Mouse (Mus musculus) erythroblast, embryonic 14.5 days (primary cell): Measurements from ENCODE around the gene Mmp2. TPM values are rescaled to one million over a fixed set of nuclear protein-coding genes. Genes with fewer than 3 reads are reported as not detected.
"Not testable (repeated sequence)": the region's sequence is repeated elsewhere in the genome, so short reads cannot be mapped to it uniquely, and the experiment has no call there.

Experiments used
- H3K27me3 ChIP-seq: 2 replicates; pipeline ENCODE4 v1.6.1; 2012; ENCODE audit warnings: inconsistent platforms; ENCODE audit not compliant: control insufficient read depth
- H3K36me3 ChIP-seq: 2 replicates; pipeline ENCODE4 v1.6.1; 2012; ENCODE audit warnings: mild to moderate bottlenecking, inconsistent platforms; ENCODE audit not compliant: control insufficient read depth
- H3K4me1 ChIP-seq: 2 replicates; pipeline ENCODE4 v1.6.1; 2012; ENCODE audit warnings: inconsistent platforms; ENCODE audit not compliant: control insufficient read depth
- H3K4me3 ChIP-seq: replicated peaks from 2 replicates; pipeline ENCODE3; 2012; ENCODE audit warnings: moderate library complexity, mild to moderate bottlenecking, inconsistent platforms
- H3K9me3 ChIP-seq: 2 replicates; pipeline ENCODE4 v1.6.1; 2012; ENCODE audit warnings: low read length, inconsistent platforms, mixed read lengths; ENCODE audit not compliant: control insufficient read depth
- GATA1 ChIP-seq: IDR thresholded peaks from 2 replicates; pipeline ENCODE4 v1.6.1; 2012; ENCODE audit warnings: low read length, inconsistent platforms, mixed read lengths
- TAL1 ChIP-seq: IDR thresholded peaks from 3 replicates; pipeline ENCODE4 v1.6.1; 2012; ENCODE audit warnings: low read length, inconsistent platforms, mixed read lengths
- polyA plus RNA-seq: library from polyadenylated mRNA; stranded (reverse); fragments of >175 nt; gene quantifications from 2 replicates; pipeline ENCODE4 v1.2.3, GENCODE M21; 2012

The Mmp2 gene
- polyA plus RNA-seq, 1 experiment, result not detected

GRCm38 (mm10) chr8:92875795-92876194 lies 48.7 kb downstream of the Mmp2 start:
- H3K36me3 ChIP-seq, result no peaks in the 10 kb centered on the region
- no peaks in the 10 kb centered on the region for H3K9me3 ChIP-seq
- TF ChIP-seq GATA1, result no peak
- TF ChIP-seq TAL1, result no peak

DNA sequence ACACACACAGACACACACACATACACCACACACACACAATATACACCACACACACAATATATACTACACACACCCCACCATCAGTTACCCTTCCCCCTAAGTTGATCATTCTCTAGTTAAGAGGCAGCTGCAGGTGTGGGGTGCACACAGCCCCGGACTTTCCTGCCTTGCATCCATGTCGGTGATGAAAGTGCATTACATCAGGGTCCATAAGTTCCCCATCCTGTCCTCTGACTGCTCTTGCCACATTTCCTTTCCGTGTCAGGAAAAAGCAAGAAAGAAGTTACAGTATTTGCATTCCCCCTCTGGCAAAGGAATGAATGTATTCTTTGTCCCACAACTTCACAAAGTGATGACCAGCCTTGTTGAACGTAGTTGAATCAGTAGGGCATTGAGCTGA lies 54.2 kb downstream of the Mmp2 start:
- Histone ChIP-seq H3K4me1 (no peaks in the 10 kb centered on the region), H3K4me3 (no peak overlapping the region), H3K36me3 (no peaks in the 10 kb centered on the region), H3K27me3 (no peaks in the 10 kb centered on the region), H3K9me3 (no peaks in the 10 kb centered on the region)
- TF ChIP-seq TAL1 (no peak), GATA1 (no peak)

More at GRCm38 (mm10) chr8:92875795-92876194, 48.7 kb downstream of the Mmp2 start:
- Histone ChIP-seq H3K4me1 (no peaks in the 10 kb centered on the region), H3K4me3 (no peak overlapping the region), H3K27me3 (no peaks in the 10 kb centered on the region)

DNA sequence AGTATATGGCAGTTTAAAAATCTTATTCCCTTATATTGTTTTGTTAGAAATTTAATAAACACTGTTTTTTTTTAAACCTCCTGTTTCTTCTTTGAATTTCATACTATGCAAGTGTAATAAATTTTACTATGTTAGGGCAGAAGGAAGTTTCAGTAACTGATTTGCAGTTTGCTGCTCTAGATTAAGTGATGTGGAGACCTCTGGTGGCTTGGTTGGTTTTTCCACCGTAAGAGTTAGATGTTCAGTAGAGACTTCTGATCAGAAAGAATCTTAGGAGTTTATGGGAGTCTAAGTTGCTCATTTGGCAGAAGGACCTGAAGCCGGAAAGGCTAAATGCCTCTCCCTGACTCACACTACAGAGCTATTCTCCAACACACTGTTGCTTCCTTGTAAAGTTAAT lies 56.7 kb downstream of the Mmp2 start:
- no peaks in the 10 kb centered on the region for H3K9me3 ChIP-seq
- H3K27me3 ChIP-seq, result no peaks in the 10 kb centered on the region
- no peak for TF ChIP-seq TAL1
- TF ChIP-seq GATA1, result no peak
- H3K36me3 ChIP-seq, result no peaks in the 10 kb centered on the region
- H3K4me3 ChIP-seq, result no peak overlapping the region
- H3K4me1 ChIP-seq, result no peaks in the 10 kb centered on the region

DNA sequence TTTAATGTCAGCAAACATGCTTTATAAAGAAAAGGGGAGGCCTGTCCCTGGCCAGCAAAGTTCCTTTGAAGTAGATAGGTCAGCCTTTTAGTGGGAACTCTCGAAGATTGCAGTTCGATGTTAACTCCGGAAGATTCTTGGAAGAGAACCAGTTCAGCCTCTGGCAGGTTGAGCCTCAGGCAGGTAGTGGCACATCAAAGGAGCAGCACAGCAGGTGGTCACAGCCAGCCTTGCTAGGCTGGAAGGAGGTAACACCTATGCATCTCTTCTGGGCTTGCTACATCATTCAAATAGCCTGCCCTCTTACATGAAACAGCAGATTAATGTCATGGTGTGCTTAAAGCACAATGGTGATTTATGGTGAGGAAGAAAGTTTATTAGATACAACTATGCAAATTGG lies 65.1 kb downstream of the Mmp2 start:
- not testable (repeated sequence) for H3K36me3 ChIP-seq, H3K9me3 ChIP-seq, H3K4me1 ChIP-seq, H3K27me3 ChIP-seq, H3K4me3 ChIP-seq

GRCm38 (mm10) chr8:92893870-92894269 lies 66.8 kb downstream of the Mmp2 start:
- Histone ChIP-seq H3K9me3 (no peaks in the 10 kb centered on the region), H3K27me3 (no peaks in the 10 kb centered on the region), H3K4me3 (no peak overlapping the region), H3K4me1 (no peaks in the 10 kb centered on the region), H3K36me3 (no peaks in the 10 kb centered on the region)
- no peak for TF ChIP-seq TAL1
- no peak for TF ChIP-seq GATA1

- TF ChIP-seq TAL1, result no peak
- H3K36me3 ChIP-seq, result no peaks in the 10 kb centered on the region
- no peak overlapping the region for H3K4me3 ChIP-seq
- H3K4me1 ChIP-seq, result no peaks in the 10 kb centered on the region
- no peaks in the 10 kb centered on the region for H3K9me3 ChIP-seq
- H3K27me3 ChIP-seq, result no peaks in the 10 kb centered on the region
These were observed 68.0 kb downstream of the Mmp2 start for GRCm38 (mm10) chr8:92895053-92895452.

- TF ChIP-seq GATA1 (no peak), TAL1 (no peak)
- no peaks in the 10 kb centered on the region for H3K4me1 ChIP-seq
- no peaks in the 10 kb centered on the region for H3K27me3 ChIP-seq
- no peak overlapping the region for H3K4me3 ChIP-seq
- H3K9me3 ChIP-seq, result no peaks in the 10 kb centered on the region
- H3K36me3 ChIP-seq, result no peaks in the 10 kb centered on the region
These were observed 69.0 kb downstream of the Mmp2 start for GRCm38 (mm10) chr8:92896056-92896455.

GRCm38 (mm10) chr8:92896611-92897010 lies 69.5 kb downstream of the Mmp2 start:
- no peaks in the 10 kb centered on the region for H3K4me1 ChIP-seq
- no peak for TF ChIP-seq GATA1
- no peak for TF ChIP-seq TAL1
- no peak overlapping the region for H3K4me3 ChIP-seq
- no peaks in the 10 kb centered on the region for H3K27me3 ChIP-seq
- H3K36me3 ChIP-seq, result no peaks in the 10 kb centered on the region
- H3K9me3 ChIP-seq, result no peaks in the 10 kb centered on the region

GRCm38 (mm10) chr8:92897794-92898193 lies 70.7 kb downstream of the Mmp2 start:
- no peaks in the 10 kb centered on the region for H3K4me1 ChIP-seq
- TF ChIP-seq GATA1 (no peak), TAL1 (no peak)

DNA sequence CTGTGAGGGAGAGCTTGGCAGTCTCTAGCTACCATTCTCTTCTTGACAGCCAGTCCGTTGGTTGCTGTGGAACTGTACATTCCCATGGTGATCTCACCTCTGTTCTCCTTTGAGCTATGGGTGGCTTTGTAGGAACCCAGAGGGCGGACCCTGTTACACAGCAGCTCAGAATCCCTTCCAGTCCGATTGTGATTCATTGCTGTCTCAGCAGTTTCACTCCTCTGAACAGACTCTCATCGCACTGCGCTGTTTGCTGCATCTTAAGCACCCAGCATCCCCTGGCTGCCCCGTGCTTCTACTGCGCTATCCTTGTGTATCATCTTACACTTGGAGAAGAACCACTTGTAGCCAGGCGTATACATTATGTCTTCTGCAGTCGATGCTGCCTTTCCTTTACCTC lies 72.5 kb downstream of the Mmp2 start:
- Histone ChIP-seq H3K4me3 (no peak overlapping the region), H3K27me3 (no peaks in the 10 kb centered on the region), H3K4me1 (no peaks in the 10 kb centered on the region), H3K36me3 (no peaks in the 10 kb centered on the region), H3K9me3 (no peaks in the 10 kb centered on the region)
- TF ChIP-seq GATA1 (no peak), TAL1 (no peak)

More at GRCm38 (mm10) chr8:92897794-92898193, 70.7 kb downstream of the Mmp2 start:
- Histone ChIP-seq H3K36me3 (no peaks in the 10 kb centered on the region), H3K4me3 (no peak overlapping the region), H3K27me3 (no peaks in the 10 kb centered on the region), H3K9me3 (no peaks in the 10 kb centered on the region)
